Mouse (Mus musculus) myocyte (in vitro differentiated cells): ENCODE results near the gene Prr12.

ENCODE experiments used
- MYOG ChIP-seq, 3 experiments: IDR thresholded peaks; one replicate each; pipeline ENCODE4 v1.6.1; 2011; ENCODE audit warnings: control low read depth in 2 of 3, low read depth in 2 of 3, mild to moderate bottlenecking in 2 of 3; ENCODE audit not compliant: insufficient read length in 2 of 3, control insufficient read depth in 1 of 3, insufficient read depth in 1 of 3
- TCF12 ChIP-seq: IDR thresholded peaks from one replicate; pipeline ENCODE4 v1.6.1; 2011; ENCODE audit warnings: mild to moderate bottlenecking, control low read depth; ENCODE audit not compliant: poor library complexity, insufficient read depth, severe bottlenecking

GRCm38 (mm10) chr7:45000539-45001114 is 52.1 kb downstream of the Prr12 start:
- TF ChIP-seq MYOG (IDR thresholded peaks at IDR 0.05; ENCODE audit: control insufficient read depth in 1 of 3, insufficient read depth in 1 of 3, insufficient read length in 2 of 3, low read depth in 2 of 3) (peak in 1 of 3 experiments; percentile 36), TCF12 (no peak)
